Mouse (Mus musculus): ENCODE measurements around the gene Actg2. TPM values are rescaled to one million over a fixed set of nuclear protein-coding genes. Genes with fewer than 3 reads are reported as not detected.
"Not testable (repeated sequence)": the region's sequence is repeated elsewhere in the genome, so short reads cannot be mapped to it uniquely, and the experiment has no call there.

The Actg2 gene
- 0.49 and 1.9 TPM in 2 replicates for polyA plus RNA-seq (2016; fragmentation: Nextera tagmentation; extraction: Ambion mirVana)

DNA sequence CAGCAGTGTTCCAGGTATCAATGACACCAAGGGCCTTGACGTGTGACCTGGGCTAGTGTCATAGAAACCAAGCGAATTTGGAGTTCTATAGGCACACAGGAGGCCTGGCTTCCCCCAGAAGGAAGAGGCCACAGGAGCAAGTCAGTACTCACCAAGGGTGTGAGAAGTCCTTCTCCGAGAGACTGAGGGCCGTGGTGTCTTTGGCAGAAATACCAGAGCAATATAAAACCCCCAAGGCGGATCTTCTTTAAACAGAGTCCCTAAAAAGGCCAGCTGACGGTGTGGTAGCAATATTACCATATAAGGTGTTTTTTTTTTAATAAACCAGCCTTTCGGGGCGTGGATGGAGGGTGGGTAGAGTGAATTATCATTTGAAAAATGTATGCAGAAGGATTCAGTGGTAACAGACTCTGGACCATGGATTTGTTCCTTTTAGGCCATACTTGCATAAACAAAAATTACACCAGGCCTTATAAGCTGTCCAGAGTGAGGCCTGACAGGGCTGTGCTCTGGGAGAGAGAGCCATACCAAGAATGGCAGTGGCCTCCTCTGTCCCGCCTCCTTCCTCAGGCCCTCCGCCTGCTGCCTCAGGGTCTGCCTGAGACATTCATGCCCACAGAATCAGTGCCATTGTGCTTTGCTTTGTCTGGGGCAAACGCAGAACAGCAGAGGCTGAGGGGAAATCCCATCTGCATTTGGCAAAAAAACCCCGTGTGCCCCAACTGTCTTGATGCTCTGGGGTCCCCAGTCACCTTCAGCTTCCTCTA, at the start of gene Actg2:
Gene Actg2, minus strand, starts transcription at position 238 of the 767 bp plus-strand sequence.
- WGBS = 68% methylated on average over 12 of the region's 12 CpGs
- H3K9me3 ChIP-seq (replicated peaks) = no peaks in the 10 kb centered on the region
- no peak within 1 kb of the TSS for H3K4me3 ChIP-seq
- 0 out of 2 replicates have a peak within 1 kb of the TSS, but pooled peaks have one; percentile 14 for H3K27ac ChIP-seq (replicated peaks)
- no peaks in the 10 kb centered on the region for H3K27me3 ChIP-seq (ENCODE audit: low read depth, poor library complexity, severe bottlenecking)
- no peaks in the 10 kb centered on the region for H3K36me3 ChIP-seq
- no peak for DNase-seq (ENCODE audit: low spot score)
- peaks cover 4% of the 10 kb centered on the region; the same call in 1 of the 2 replicates for H3K4me1 ChIP-seq

DNA sequence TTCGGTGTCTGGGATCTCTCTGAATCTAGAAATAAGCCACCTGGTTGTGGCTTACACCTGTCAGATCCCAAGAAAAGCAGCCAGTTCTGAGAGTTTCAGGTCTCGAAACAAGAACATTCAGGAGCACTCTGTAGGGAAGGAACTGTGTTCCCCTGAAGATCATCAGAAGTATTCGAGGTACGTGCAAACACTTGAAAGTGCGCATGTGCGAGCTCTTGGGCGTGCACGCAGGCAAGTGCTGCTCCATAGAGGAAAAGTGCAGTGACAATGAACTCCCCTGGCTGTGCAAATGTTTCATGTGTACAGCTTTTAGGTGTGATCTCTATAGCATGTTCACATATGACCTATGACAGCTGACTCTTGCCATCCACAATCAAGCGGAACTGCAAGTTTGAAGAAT, 49.3 kb upstream of the Actg2 start:
- H3K27ac ChIP-seq (replicated peaks); H3K9me3 ChIP-seq (replicated peaks); DNase-seq (ENCODE audit: low spot score); H3K4me1 ChIP-seq; H3K4me3 ChIP-seq; H3K36me3 ChIP-seq: not testable (repeated sequence)
- 88% methylated on average over 9 of the region's 9 CpGs for WGBS
- H3K27me3 ChIP-seq (ENCODE audit: low read depth, poor library complexity, severe bottlenecking) = peaks cover 15% of the 10 kb centered on the region

DNA sequence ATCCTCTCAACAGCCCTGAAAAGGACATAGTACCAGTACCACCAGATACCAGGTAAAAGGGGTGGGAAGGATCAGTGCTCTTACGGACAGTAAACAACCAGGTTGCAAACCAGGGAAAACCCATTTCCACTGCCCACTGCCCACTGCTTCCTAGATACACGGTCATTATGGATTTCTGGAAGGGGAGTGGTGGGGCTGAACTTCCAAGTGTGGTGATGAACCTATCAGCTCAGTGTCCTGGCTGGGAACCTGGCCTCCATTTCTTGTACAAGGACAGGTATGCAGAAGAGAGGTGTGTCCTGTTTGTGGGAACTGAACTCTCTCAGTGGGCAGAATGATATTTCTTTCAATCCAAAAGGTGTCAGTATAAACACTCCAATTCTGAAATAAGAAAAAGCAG, 47.5 kb upstream of the Actg2 start:
- no peak overlapping the region for H3K27ac ChIP-seq (replicated peaks)
- no peaks in the 10 kb centered on the region for H3K36me3 ChIP-seq
- H3K27me3 ChIP-seq (ENCODE audit: low read depth, poor library complexity, severe bottlenecking) = peaks cover 21% of the 10 kb centered on the region
- no peaks in the 10 kb centered on the region for H3K9me3 ChIP-seq (replicated peaks)
- no peak overlapping the region for H3K4me3 ChIP-seq
- H3K4me1 ChIP-seq = 0 out of 2 replicates have a peak, but pooled peaks cover 4% of the 10 kb centered on the region
- no peak for DNase-seq (ENCODE audit: low spot score)
- 83% methylated on average over 2 of the region's 2 CpGs for WGBS

DNA sequence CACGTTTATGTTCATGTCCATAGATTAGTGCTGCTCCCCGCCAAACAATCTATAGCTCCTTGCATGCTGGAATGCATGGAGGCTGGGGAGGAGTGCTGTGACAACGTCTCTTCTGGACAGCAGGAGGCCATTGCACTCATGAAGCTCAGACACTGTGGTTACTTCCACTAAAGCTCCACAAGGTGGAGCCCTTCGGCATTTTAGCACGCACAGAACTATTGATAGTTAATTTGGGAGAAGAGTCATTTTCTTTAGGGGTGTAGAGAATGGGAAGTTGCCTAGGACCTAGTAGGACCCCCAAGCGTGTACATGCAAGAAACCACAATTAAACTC, 46.8 kb upstream of the Actg2 start:
- no peaks in the 10 kb centered on the region for H3K36me3 ChIP-seq
- WGBS = 1% methylated on average over 6 of the region's 6 CpGs
- peak; percentile 49 for DNase-seq (ENCODE audit: low spot score)
- no peak overlapping the region for H3K4me3 ChIP-seq
- 0 out of 2 replicates have a peak, but pooled peaks cover 4% of the 10 kb centered on the region for H3K4me1 ChIP-seq
- H3K27me3 ChIP-seq (ENCODE audit: low read depth, poor library complexity, severe bottlenecking) = peaks cover 21% of the 10 kb centered on the region
- H3K9me3 ChIP-seq (replicated peaks) = no peaks in the 10 kb centered on the region
- H3K27ac ChIP-seq (replicated peaks) = no peak overlapping the region

DNA sequence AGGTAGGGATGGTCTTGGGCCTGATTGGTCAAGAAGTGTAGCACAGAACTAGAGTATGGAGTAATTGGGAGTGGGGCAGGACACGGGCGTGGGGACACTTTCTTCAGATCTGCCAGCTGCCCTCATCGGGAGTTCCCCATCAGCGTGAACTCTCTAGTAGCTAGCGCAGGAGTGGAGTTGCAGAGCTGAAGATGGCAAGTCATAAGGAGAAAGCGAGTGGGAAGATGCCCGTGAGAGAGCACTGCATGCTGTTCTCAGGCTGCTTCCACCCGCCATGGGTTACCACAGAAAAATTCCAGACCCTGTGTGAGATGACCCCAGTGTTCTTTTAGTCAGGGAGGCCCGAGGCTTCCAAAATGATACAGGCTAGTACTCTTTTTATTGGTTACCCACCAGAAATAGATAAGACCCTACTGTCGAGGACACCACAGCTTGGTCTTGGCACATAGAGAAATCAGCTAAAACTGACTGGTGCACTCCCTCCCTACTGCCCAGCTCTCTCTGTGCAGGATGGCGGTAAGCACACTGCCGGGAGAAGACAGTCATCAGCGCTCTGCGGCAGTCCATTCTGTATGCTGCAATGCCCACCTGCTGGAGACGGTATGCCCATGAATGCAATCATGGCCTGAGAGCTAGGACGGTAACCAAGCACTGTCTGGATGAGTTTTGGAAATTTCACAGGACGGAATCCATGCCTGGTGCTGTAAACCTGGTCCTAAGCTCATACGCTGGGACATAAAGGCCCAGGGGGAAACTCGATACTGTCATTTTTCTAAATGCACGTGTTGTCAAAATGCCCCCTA, 46.3 kb upstream of the Actg2 start:
- no peak for DNase-seq (ENCODE audit: low spot score)
- H3K4me3 ChIP-seq = no peak overlapping the region
- 0 out of 2 replicates have a peak, but pooled peaks cover 4% of the 10 kb centered on the region for H3K4me1 ChIP-seq
- no peaks in the 10 kb centered on the region for H3K9me3 ChIP-seq (replicated peaks)
- peaks cover 21% of the 10 kb centered on the region for H3K27me3 ChIP-seq (ENCODE audit: low read depth, poor library complexity, severe bottlenecking)
- WGBS = 46% methylated on average over 20 of the region's 20 CpGs
- no peak overlapping the region for H3K27ac ChIP-seq (replicated peaks)
- H3K36me3 ChIP-seq = no peaks in the 10 kb centered on the region

DNA sequence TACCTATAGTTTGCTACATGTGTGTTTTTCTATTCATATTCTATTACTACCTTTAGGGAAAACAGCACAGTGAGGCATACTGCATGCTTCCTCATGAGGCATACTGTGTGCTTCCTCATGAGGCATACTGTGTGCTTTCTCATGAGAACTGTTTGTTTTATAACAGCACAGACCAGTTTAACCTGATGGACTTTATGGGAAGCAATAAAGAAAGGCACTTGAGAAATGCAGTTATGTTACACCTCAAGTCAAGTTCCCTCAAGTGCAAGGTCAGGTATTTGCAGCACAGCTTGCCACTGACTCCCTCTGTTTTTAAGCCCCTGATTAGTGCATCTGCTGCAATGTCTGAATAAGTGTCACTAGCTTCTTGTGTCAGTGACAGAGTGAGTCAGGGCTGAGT, 41.5 kb upstream of the Actg2 start:
- H3K27ac ChIP-seq (replicated peaks) = no peak overlapping the region
- peaks cover 9% of the 10 kb centered on the region for H3K4me1 ChIP-seq
- H3K36me3 ChIP-seq = no peaks in the 10 kb centered on the region
- H3K4me3 ChIP-seq = no peak overlapping the region
- peaks cover 30% of the 10 kb centered on the region for H3K27me3 ChIP-seq (ENCODE audit: low read depth, poor library complexity, severe bottlenecking)
- no peaks in the 10 kb centered on the region for H3K9me3 ChIP-seq (replicated peaks)
- no peak for DNase-seq (ENCODE audit: low spot score)

DNA sequence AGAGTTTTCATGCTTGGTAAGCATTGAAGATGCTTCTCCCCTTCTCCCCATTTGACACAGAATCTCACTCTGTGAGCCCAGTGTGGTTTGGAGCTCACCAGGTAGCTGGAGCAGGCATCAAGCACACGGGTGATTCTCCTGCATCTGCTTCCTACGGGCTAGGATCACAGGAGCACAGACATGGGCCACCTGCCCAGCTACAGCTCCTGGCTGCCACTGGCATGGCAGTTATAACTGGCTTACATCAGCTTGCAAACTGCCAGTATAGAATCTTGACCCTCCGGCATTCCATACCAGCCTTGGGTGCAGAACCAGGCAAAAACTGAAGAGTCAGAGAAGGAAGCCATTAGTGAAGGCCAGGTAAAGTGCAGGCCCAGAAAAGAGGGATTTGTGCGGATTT, 39.5 kb upstream of the Actg2 start:
- peaks cover 17% of the 10 kb centered on the region for H3K27me3 ChIP-seq (ENCODE audit: low read depth, poor library complexity, severe bottlenecking)
- H3K4me3 ChIP-seq = no peak overlapping the region
- H3K4me1 ChIP-seq = peaks cover 17% of the 10 kb centered on the region
- no peak for DNase-seq (ENCODE audit: low spot score)
- H3K27ac ChIP-seq (replicated peaks) = no peak overlapping the region
- H3K36me3 ChIP-seq = no peaks in the 10 kb centered on the region
- H3K9me3 ChIP-seq (replicated peaks) = no peaks in the 10 kb centered on the region
- WGBS = 81% methylated on average over 4 of the region's 4 CpGs

DNA sequence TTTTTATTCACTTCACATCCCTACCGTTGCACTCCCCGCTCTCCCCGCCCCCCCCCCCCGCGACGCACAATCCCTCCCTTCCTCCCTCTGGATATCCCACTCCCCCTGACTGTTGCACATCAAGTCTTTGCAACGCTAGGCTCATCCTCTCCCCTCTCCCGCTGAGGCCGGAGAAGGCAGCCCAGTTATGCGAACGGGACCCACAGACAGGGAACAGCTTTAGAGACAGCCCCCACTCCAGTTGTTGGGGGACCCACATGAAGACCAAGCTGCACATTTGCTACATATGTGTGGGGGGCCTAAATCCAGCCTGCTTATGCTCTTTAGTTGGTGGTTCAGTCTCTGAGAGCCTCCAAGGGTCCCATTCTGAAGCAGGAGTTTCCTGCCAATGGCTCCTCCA, 36.6 kb upstream of the Actg2 start, which contains the start of gene Stambp:
Gene Stambp, minus strand, starts transcription at position 59 of the 400 bp plus-strand sequence.
- DNase-seq (ENCODE audit: low spot score) = no peak
- H3K9me3 ChIP-seq (replicated peaks) = no peaks in the 10 kb centered on the region
- H3K27me3 ChIP-seq (ENCODE audit: low read depth, poor library complexity, severe bottlenecking) = peaks cover 11% of the 10 kb centered on the region
- H3K4me3 ChIP-seq = peak within 1 kb of the TSS; percentile 82
- peaks cover 4% of the 10 kb centered on the region; the same call in 1 of the 2 replicates for H3K36me3 ChIP-seq
- H3K4me1 ChIP-seq = peaks cover 17% of the 10 kb centered on the region
- WGBS = 0% methylated on average over 10 of the region's 11 CpGs
- H3K27ac ChIP-seq (replicated peaks) = peak within 1 kb of the TSS; percentile 84

DNA sequence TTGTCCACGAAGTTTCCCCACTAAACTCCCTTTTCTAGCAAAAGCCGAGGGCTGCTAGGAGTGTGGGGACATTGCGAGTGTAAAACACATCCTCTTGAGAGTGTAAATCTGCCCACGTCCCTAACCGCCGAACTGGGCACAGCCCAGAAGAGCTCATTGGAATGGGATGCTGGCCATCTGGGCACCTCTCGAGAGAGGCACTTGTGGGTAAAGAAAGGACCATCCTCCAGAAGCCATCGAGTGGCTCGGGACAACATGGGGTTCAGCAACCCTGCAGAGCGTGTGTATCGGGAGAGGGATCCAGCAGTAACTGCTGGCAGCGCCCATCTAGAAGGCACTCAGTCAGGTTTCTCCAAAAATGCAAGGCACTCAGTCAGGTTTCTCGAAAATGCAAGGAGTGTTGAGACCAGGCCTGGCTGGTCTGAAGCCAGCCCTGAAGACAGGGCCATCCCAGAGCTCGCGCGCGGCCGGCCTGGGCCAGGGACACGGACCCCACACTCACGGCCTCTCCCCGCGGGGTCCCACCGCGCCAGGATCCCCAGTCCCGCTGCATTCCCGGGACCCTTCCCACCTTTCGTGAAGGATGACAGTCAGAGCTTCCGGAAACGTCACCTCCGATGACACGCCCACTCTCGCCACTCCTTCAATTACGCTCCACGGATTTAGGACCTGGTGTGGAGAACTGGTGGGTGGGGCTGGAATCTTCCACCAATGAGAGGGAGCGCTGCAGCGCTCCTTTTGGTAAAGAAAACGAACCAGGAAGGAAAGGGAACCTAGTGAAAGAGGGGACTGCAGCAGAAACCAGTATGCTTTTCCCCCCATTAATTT, 36.0 kb upstream of the Actg2 start:
- Histone ChIP-seq H3K4me1 (peaks cover 17% of the 10 kb centered on the region), H3K9me3 (replicated peaks) (no peaks in the 10 kb centered on the region), H3K36me3 (peaks cover 4% of the 10 kb centered on the region; the same call in 1 of the 2 replicates), H3K27ac (replicated peaks) (peak overlapping the region; percentile 84), H3K4me3 (peak overlapping the region; percentile 82), H3K27me3 (ENCODE audit: low read depth, poor library complexity, severe bottlenecking) (peaks cover 11% of the 10 kb centered on the region)
- 7% methylated on average over 37 of the region's 37 CpGs for WGBS
- peak; percentile 88 for DNase-seq (ENCODE audit: low spot score)

DNA sequence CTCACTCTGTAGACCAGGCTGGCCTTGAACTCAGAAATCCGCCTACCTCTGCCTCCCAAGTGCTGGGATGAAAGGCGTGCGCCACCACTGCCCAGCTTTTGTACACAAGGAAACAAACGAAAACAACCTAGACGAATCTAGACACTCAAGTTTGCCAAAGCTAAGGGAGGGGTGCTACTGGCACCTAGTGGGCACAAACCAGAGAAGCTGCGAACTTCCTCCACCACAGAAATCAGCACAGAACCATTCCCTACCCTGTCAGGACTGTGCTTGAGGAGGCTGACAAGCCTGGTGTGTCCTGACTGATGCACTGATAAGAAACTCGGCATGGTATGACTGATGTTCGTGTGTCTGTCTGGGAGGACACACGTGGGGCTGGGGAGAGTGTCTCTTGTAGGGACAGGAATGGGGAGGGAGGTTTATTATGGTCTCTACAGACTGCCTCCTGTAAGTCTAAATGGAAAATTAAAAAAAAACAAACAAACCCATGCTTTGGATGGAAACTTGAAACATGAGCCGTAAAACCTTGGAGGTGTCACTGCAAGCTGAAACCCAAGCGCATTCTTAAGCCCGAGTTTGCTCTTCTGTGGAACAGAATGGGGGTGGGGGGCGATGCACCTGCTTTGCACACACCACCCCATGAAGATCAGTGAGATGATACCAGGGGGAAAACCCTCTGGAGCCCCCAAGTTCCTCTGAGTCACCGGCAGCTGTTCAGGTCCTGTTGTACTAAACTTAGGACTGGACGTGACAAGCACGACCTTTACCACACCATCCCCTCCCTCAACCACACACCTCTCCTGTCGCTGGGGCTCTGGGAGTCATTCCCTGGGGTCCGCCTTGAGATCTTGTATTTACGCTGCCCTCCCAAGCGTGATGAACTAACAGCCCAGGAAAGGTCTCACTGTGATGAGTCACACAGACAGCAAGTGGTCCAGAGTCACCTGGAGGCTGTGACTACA, 33.1 kb upstream of the Actg2 start:
- H3K36me3 ChIP-seq = peaks cover 4% of the 10 kb centered on the region; the same call in 1 of the 2 replicates
- no peak overlapping the region for H3K27ac ChIP-seq (replicated peaks)
- no peak for DNase-seq (ENCODE audit: low spot score)
- H3K4me3 ChIP-seq = no peak overlapping the region
- no peaks in the 10 kb centered on the region for H3K9me3 ChIP-seq (replicated peaks)
- H3K4me1 ChIP-seq = peaks cover 20% of the 10 kb centered on the region
- H3K27me3 ChIP-seq (ENCODE audit: low read depth, poor library complexity, severe bottlenecking) = peaks cover 4% of the 10 kb centered on the region; the same call in 1 of the 2 replicates
- WGBS = 75% methylated on average over 20 of the region's 20 CpGs

DNA sequence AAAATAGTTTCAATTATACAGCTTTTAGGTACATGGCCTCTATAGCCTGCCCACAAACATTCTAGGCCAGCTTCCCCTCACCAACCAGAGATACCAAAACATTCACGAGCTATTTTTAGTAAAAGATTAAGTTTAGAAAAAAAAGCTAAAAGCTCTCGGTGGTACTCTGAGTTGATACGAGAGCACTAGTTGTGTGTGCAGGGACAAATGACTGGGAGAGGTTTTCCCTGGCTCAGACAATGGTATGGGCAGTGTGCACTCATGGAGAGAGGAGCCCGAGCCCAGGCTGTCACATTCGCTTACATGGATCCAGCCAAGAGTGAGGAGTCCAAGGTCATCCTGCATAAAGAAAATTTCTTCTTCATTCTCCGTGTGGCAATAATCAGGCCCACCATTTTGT, 19.9 kb upstream of the Actg2 start:
- H3K36me3 ChIP-seq = peaks cover 72% of the 10 kb centered on the region
- H3K4me3 ChIP-seq = no peak overlapping the region
- no peaks in the 10 kb centered on the region for H3K27me3 ChIP-seq (ENCODE audit: low read depth, poor library complexity, severe bottlenecking)
- H3K27ac ChIP-seq (replicated peaks) = no peak overlapping the region
- H3K9me3 ChIP-seq (replicated peaks) = no peaks in the 10 kb centered on the region
- H3K4me1 ChIP-seq = no peaks in the 10 kb centered on the region
- 89% methylated on average over 6 of the region's 6 CpGs for WGBS
- DNase-seq (ENCODE audit: low spot score) = no peak
